Mouse (Mus musculus) gastrocnemius, postnatal 14 days (tissue): Measurements from ENCODE around the gene BC025446. TPM values are rescaled to one million over a fixed set of nuclear protein-coding genes. Genes with fewer than 3 reads are reported as not detected.

ENCODE experiments used
- total RNA-seq, 2 experiments: library from RNA; stranded (reverse); gene quantifications; 2 replicates each; pipeline ENCODE4 v1.2.3; 2021

BC025446 gene
- total RNA-seq, 2 experiments from 2014 or later, result not detected

Other genes starting within 250 kb of the BC025446 start
- under 1 TPM; 0.18 to 0.33 TPM for gene Ly6i, start 232.9 kb upstream of the BC025446 start, total RNA-seq
- gene Ly6a, start 218.3 kb upstream of the BC025446 start, total RNA-seq, result 10 to 100 TPM; 47.1 to 47.2 TPM
- 100 to 1,000 TPM in 1 of 2 experiments, 10 to 100 TPM in 1; 80.0 to 141 TPM for gene Ly6c1, start 167.5 kb upstream of the BC025446 start, total RNA-seq
- 1 to 10 TPM; 1.9 to 3.3 TPM for gene Ly6c2, start 104.4 kb upstream of the BC025446 start, total RNA-seq
- gene Ly6g, start 61.1 kb upstream of the BC025446 start, total RNA-seq, result not detected
- gene Ly6f, start 52.0 kb downstream of the BC025446 start, total RNA-seq, result not detected